In genomic region chr17:35254241-35255098, GRCm38 (mm10) we compare ENCODE assay signal across 10 mouse cellular contexts. TPM values are rescaled to one million over a fixed set of nuclear protein-coding genes. Genes with fewer than 3 reads are reported as not detected.
A peak's percentile ranks its signal among the peaks of the same experiment; 100 is the strongest.
DNase-seq lines count a peak whose midpoint lies in the region; ATAC-seq and TF ChIP-seq lines count a peak whose summit lies in the region.
"Had no signal": no experiment of that assay in that cellular context is flagged by ENCODE, and none has a peak within 500 bp of the region (broad histone marks: within the 10 kb centered on the region; RNA-seq: fewer than 3 reads in every experiment).

No protein-coding gene starts in this region.

- H3K4me1 ChIP-seq in embryonic facial prominence, embryonic 14.5 days (ENCODE audit: control insufficient read depth, insufficient read depth, low read length) = no peaks in the 10 kb centered on the region
- no peaks in the 10 kb centered on the region for H3K4me1 ChIP-seq in intestine, embryonic 16.5 days (ENCODE audit: control insufficient read depth, insufficient read depth, low read length)
- H3K4me1 ChIP-seq in lung, embryonic 15.5 days = no peaks in the 10 kb centered on the region
- 0 out of 2 replicates have a peak, but pooled peaks cover 2% of the 10 kb centered on the region for H3K4me1 ChIP-seq in olfactory bulb, adult 2 months (ENCODE audit: control insufficient read depth, insufficient read depth, low read length)

- no peak overlapping the region for H3K4me3 ChIP-seq in embryonic facial prominence, embryonic 14.5 days (ENCODE audit: low read depth, low read length)
- H3K4me3 ChIP-seq in intestine, embryonic 16.5 days (ENCODE audit: low read length) = no peak overlapping the region
- H3K4me3 ChIP-seq in lung, embryonic 15.5 days = no peak overlapping the region
- no peak overlapping the region for H3K4me3 ChIP-seq in olfactory bulb, adult 2 months (ENCODE audit: insufficient read depth, low read depth, low read length)
- H3K4me3 ChIP-seq: erythroblast, embryonic 14.5 days had no signal

- WGBS in embryonic facial prominence, embryonic 14.5 days = 62% methylated on average over 11 of the region's 11 CpGs
- 51% methylated on average over 11 of the region's 11 CpGs for WGBS in intestine, embryonic 16.5 days
- WGBS in lung, embryonic 15.5 days = 58% methylated on average over 11 of the region's 11 CpGs
- WGBS in olfactory bulb, adult 2 months = 57% methylated on average over 11 of the region's 11 CpGs

- no peaks in the 10 kb centered on the region for H3K9me3 ChIP-seq in embryonic facial prominence, embryonic 14.5 days (ENCODE audit: control insufficient read depth, low read length)
- H3K9me3 ChIP-seq in intestine, embryonic 16.5 days (ENCODE audit: control insufficient read depth, low read length) = no peaks in the 10 kb centered on the region
- H3K9me3 ChIP-seq in lung, embryonic 15.5 days = no peaks in the 10 kb centered on the region

- H3K4me2 ChIP-seq in embryonic facial prominence, embryonic 14.5 days (ENCODE audit: low read depth, low read length) = no peak overlapping the region
- no peak overlapping the region for H3K4me2 ChIP-seq in intestine, embryonic 16.5 days (ENCODE audit: low read depth, low read length)
- H3K4me2 ChIP-seq in lung, embryonic 15.5 days = no peak overlapping the region

- H3K36me3 ChIP-seq in embryonic facial prominence, embryonic 14.5 days (ENCODE audit: control insufficient read depth, insufficient read depth, low read length) = peaks cover 48% of the 10 kb centered on the region
- peaks cover 26% of the 10 kb centered on the region for H3K36me3 ChIP-seq in intestine, embryonic 16.5 days (ENCODE audit: control insufficient read depth, insufficient read depth, low read length)
- H3K36me3 ChIP-seq in lung, embryonic 15.5 days = peaks cover 43% of the 10 kb centered on the region

- H3K9ac ChIP-seq in embryonic facial prominence, embryonic 14.5 days (ENCODE audit: low read depth, low read length) = no peak overlapping the region
- no peak overlapping the region for H3K9ac ChIP-seq in intestine, embryonic 16.5 days (ENCODE audit: low read depth, low read length)
- H3K9ac ChIP-seq in lung, embryonic 15.5 days = no peak overlapping the region

- H3K27ac ChIP-seq in embryonic facial prominence, embryonic 14.5 days (replicated peaks; ENCODE audit: low read depth, low read length) = no peak overlapping the region
- no peak overlapping the region for H3K27ac ChIP-seq in intestine, embryonic 16.5 days (ENCODE audit: low read length)
- no peak overlapping the region for H3K27ac ChIP-seq in lung, embryonic 15.5 days
- H3K27ac ChIP-seq in olfactory bulb, adult 2 months (ENCODE audit: insufficient read depth, low read depth, low read length) = no peak overlapping the region
- H3K27ac ChIP-seq: macrophage had no signal

- no peak for TF ChIP-seq POLR2A in olfactory bulb, adult 2 months (IDR thresholded peaks at IDR 0.05; ENCODE audit: insufficient read depth, low read depth, low read length)

- H3K27me3 ChIP-seq in embryonic facial prominence, embryonic 14.5 days (replicated peaks; ENCODE audit: control insufficient read depth, insufficient read depth, low read length) = no peaks in the 10 kb centered on the region; the same call in 1 of the 2 replicates
- H3K27me3 ChIP-seq in intestine, embryonic 16.5 days (replicated peaks; ENCODE audit: control insufficient read depth, insufficient read depth, low read length) = no peaks in the 10 kb centered on the region
- H3K27me3 ChIP-seq in lung, embryonic 15.5 days = no peaks in the 10 kb centered on the region

- peak; percentile 45; the same call in 1 of the 2 replicates for TF ChIP-seq CTCF in olfactory bulb, adult 2 months (IDR thresholded peaks at IDR 0.05; ENCODE audit: insufficient read depth, low read depth, low read length)

- ATAC-seq in activated CD4-positive, CD25-positive, alpha-beta regulatory T cell, adult 4 months = peak; percentile 30
- ATAC-seq in embryonic facial prominence, embryonic 14.5 days (ENCODE audit: low read depth) = peak; percentile 38
- ATAC-seq in intestine, embryonic 16.5 days = peak; percentile 18
- ATAC-seq in lung, embryonic 15.5 days (ENCODE audit: borderline replicate concordance, extremely low read depth, low FRiP score, low TSS enrichment) = 0 out of 2 replicates have a peak, but pooled peaks have one; percentile 6

- peak; percentile 62 to 65 for DNase-seq in layer of hippocampus, postnatal 10 days (ENCODE audit: low spot score in 2 of 2)
- no peak for DNase-seq in layer of hippocampus, adult 8-10 months (ENCODE audit: low spot score in 2 of 2)
- DNase-seq in embryonic facial prominence, embryonic 14.5 days (ENCODE audit: low spot score) = no peak
- DNase-seq in yolk sac, embryonic 10.5 days (ENCODE audit: low spot score) = no peak

RNA-seq across cellular contexts. Expression of gene H2-D1, which starts 8.1 kb away (rescaled TPM):
- 10 to 100 TPM; 15.2 to 17.5 TPM for total RNA-seq in layer of hippocampus, postnatal 10 days (2021)
- 100 to 1,000 TPM in 2 of 4 experiments, 10 to 100 TPM in 2; 23.2 to 135 (median 64.4) TPM for total RNA-seq in layer of hippocampus, adult 8-10 months (2022)
- 1,000 to 10,000 TPM; 3,460 to 4,099 TPM for polyA plus RNA-seq in activated CD4-positive, CD25-positive, alpha-beta regulatory T cell, adult 4 months (2017; shearing (Covaris generic))
- 46.9 and 51.7 TPM in 2 replicates for polyA plus RNA-seq in embryonic facial prominence, embryonic 14.5 days (2014; fragmentation: Nextera tagmentation; extraction: Ambion mirVana)
- 238 and 255 TPM in 2 replicates for polyA plus RNA-seq in intestine, embryonic 16.5 days (2015; fragmentation: Nextera tagmentation; extraction: Ambion mirVana)
- polyA plus RNA-seq in lung, embryonic 15.5 days (2015; fragmentation: Nextera tagmentation; extraction: Ambion mirVana) = 114 and 138 TPM in 2 replicates
- 345 and 592 TPM in 2 replicates for polyA plus RNA-seq in olfactory bulb, adult 2 months (2012; ENCODE audit: insufficient read depth, insufficient read length, low replicate concordance, missing spikeins)

RNA-seq across cellular contexts. Expression of gene Ddx39b, which starts 12.9 kb away (rescaled TPM):
- 100 to 1,000 TPM; 257 to 272 TPM for total RNA-seq in layer of hippocampus, postnatal 10 days (2021)
- total RNA-seq in layer of hippocampus, adult 8-10 months (2022) = 100 to 1,000 TPM; 216 to 231 (median 222) TPM
- polyA plus RNA-seq in activated CD4-positive, CD25-positive, alpha-beta regulatory T cell, adult 4 months (2017; shearing (Covaris generic)) = 100 to 1,000 TPM; 200 to 247 TPM
- polyA plus RNA-seq in embryonic facial prominence, embryonic 14.5 days (2014; fragmentation: Nextera tagmentation; extraction: Ambion mirVana) = 347 and 431 TPM in 2 replicates
- polyA plus RNA-seq in intestine, embryonic 16.5 days (2015; fragmentation: Nextera tagmentation; extraction: Ambion mirVana) = 325 and 376 TPM in 2 replicates
- 512 and 523 TPM in 2 replicates for polyA plus RNA-seq in lung, embryonic 15.5 days (2015; fragmentation: Nextera tagmentation; extraction: Ambion mirVana)
- 290 and 359 TPM in 2 replicates for polyA plus RNA-seq in olfactory bulb, adult 2 months (2012; ENCODE audit: insufficient read depth, insufficient read length, low replicate concordance, missing spikeins)

RNA-seq across cellular contexts. Expression of gene Nfkbil1, which starts 18.9 kb away (rescaled TPM):
- total RNA-seq in layer of hippocampus, postnatal 10 days (2021) = 10 to 100 TPM; 14.2 to 15.5 TPM
- total RNA-seq in layer of hippocampus, adult 8-10 months (2022) = 10 to 100 TPM; 12.9 to 16.4 (median 14.9) TPM
- 1 to 10 TPM; 3.4 to 4.4 TPM for polyA plus RNA-seq in activated CD4-positive, CD25-positive, alpha-beta regulatory T cell, adult 4 months (2017; shearing (Covaris generic))
- 3.3 and 4.8 TPM in 2 replicates for polyA plus RNA-seq in embryonic facial prominence, embryonic 14.5 days (2014; fragmentation: Nextera tagmentation; extraction: Ambion mirVana)
- 8.9 and 9.2 TPM in 2 replicates for polyA plus RNA-seq in intestine, embryonic 16.5 days (2015; fragmentation: Nextera tagmentation; extraction: Ambion mirVana)
- polyA plus RNA-seq in lung, embryonic 15.5 days (2015; fragmentation: Nextera tagmentation; extraction: Ambion mirVana) = 13.2 and 13.4 TPM in 2 replicates
- not detected in 2 replicates for polyA plus RNA-seq in olfactory bulb, adult 2 months (2012; ENCODE audit: insufficient read depth, insufficient read length, low replicate concordance, missing spikeins)

RNA-seq across cellular contexts. Expression of gene Atp6v1g2, which starts 21.0 kb away (rescaled TPM):
- 100 to 1,000 TPM; 310 to 356 TPM for total RNA-seq in layer of hippocampus, postnatal 10 days (2021)
- 100 to 1,000 TPM; 592 to 630 (median 612) TPM for total RNA-seq in layer of hippocampus, adult 8-10 months (2022)
- polyA plus RNA-seq in activated CD4-positive, CD25-positive, alpha-beta regulatory T cell, adult 4 months (2017; shearing (Covaris generic)) = 1 to 10 TPM; 2.3 to 4.0 TPM
- 5.1 and 5.2 TPM in 2 replicates for polyA plus RNA-seq in embryonic facial prominence, embryonic 14.5 days (2014; fragmentation: Nextera tagmentation; extraction: Ambion mirVana)
- 4.7 and 4.8 TPM in 2 replicates for polyA plus RNA-seq in intestine, embryonic 16.5 days (2015; fragmentation: Nextera tagmentation; extraction: Ambion mirVana)
- polyA plus RNA-seq in lung, embryonic 15.5 days (2015; fragmentation: Nextera tagmentation; extraction: Ambion mirVana) = 3.4 and 4.3 TPM in 2 replicates
- polyA plus RNA-seq in olfactory bulb, adult 2 months (2012; ENCODE audit: insufficient read depth, insufficient read length, low replicate concordance, missing spikeins) = not detected in 2 replicates

RNA-seq across cellular contexts. Expression of gene Gm16181, which starts 33.8 kb away (rescaled TPM):
- not detected for total RNA-seq in layer of hippocampus, postnatal 10 days (2021)
- total RNA-seq in layer of hippocampus, adult 8-10 months (2022) = not detected
- 1 to 10 TPM in 1 of 2 experiments, not detected in 1; 1.8 TPM for polyA plus RNA-seq in activated CD4-positive, CD25-positive, alpha-beta regulatory T cell, adult 4 months (2017; shearing (Covaris generic))
- 0.47 TPM in 1 of 2 replicates, not detected in the other for polyA plus RNA-seq in embryonic facial prominence, embryonic 14.5 days (2014; fragmentation: Nextera tagmentation; extraction: Ambion mirVana)
- polyA plus RNA-seq in intestine, embryonic 16.5 days (2015; fragmentation: Nextera tagmentation; extraction: Ambion mirVana) = 0.29 and 0.46 TPM in 2 replicates
- polyA plus RNA-seq in lung, embryonic 15.5 days (2015; fragmentation: Nextera tagmentation; extraction: Ambion mirVana) = 0.70 and 0.75 TPM in 2 replicates
- polyA plus RNA-seq in olfactory bulb, adult 2 months (2012; ENCODE audit: insufficient read depth, insufficient read length, low replicate concordance, missing spikeins) = not detected in 2 replicates
- polyA plus RNA-seq: erythroblast, embryonic 14.5 days; macrophage had no signal

Comparison
In these comparisons a context has a peak if more than half of its experiments do, and no peak if none do; other contexts are left out.
1. DNase-seq: peak in layer of hippocampus, postnatal 10 days (2 of 2); none in layer of hippocampus, adult 8-10 months (0 of 2), embryonic facial prominence, embryonic 14.5 days (single experiment) and yolk sac, embryonic 10.5 days (single experiment).
2. Peak in every context shown above with its lines, with median percentiles within 50 percentile points of each other: ATAC-seq.